In the genomic region with DNA sequence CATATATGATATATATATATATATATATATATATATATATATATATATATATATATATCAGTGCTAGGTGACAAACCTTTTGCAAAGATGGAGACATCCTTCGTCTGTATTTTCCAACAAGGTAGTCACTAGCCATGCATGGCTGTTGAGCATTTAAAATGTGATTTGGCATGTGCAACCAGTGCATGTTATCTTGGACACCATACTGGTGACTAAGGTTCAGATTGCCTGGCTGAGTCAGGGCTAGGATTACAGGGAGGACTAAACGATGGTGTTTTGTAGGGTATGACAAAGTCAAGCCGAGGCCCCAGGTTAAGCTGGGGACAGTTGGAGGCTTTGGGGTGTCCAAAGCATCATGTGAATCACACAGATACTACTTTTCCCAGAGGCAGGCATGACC, we compare ENCODE assay signal across 28 mouse cellular contexts. TPM values are rescaled to one million over a fixed set of nuclear protein-coding genes. Genes with fewer than 3 reads are reported as not detected.
DNase-seq lines count a peak whose midpoint lies in the region; ATAC-seq and TF ChIP-seq lines count a peak whose summit lies in the region.
"Had no signal": no experiment of that assay in that cellular context is flagged by ENCODE, and none has a peak within 500 bp of the region (broad histone marks: within the 10 kb centered on the region; RNA-seq: fewer than 3 reads in every experiment).

No protein-coding gene starts in this region.

- intact Hi-C loops in heart, postnatal 25 days (cut with DNase I), result no loop called here

- no peak for DNase-seq in hindbrain, embryonic 11.5 days (ENCODE audit: low spot score)
- DNase-seq in hindbrain, postnatal 0 days (ENCODE audit: low spot score), result no peak
- no peak for DNase-seq in midbrain, embryonic 14.5 days
- DNase-seq in layer of hippocampus, adult 2 months (ENCODE audit: low spot score in 2 of 2), result no peak
- no peak for DNase-seq in heart, postnatal 25 days (ENCODE audit: low spot score)
- DNase-seq in adrenal gland, postnatal 36 days, result no peak
- DNase-seq: adrenal gland, postnatal 10 days; B cell, adult 2 months; cerebellum, adult 11-12 months; cerebellum, postnatal 14 days; embryo, embryonic 11 days; gastrocnemius, postnatal 10 days; heart, adult 11 months; heart, postnatal 4 days; kidney, adult 9 months; right cerebral cortex, postnatal 25 days; thymus, adult 18-20 months; thymus, postnatal 4 days had no signal

- H3K36me3 ChIP-seq in hindbrain, embryonic 11.5 days (ENCODE audit: control insufficient read depth, insufficient read depth, low read length), result peaks cover under 1% of the 10 kb centered on the region; the same call in 1 of the 2 replicates
- H3K36me3 ChIP-seq in hindbrain, postnatal 0 days (ENCODE audit: insufficient read depth, low read length), result no peaks in the 10 kb centered on the region
- no peaks in the 10 kb centered on the region for H3K36me3 ChIP-seq in hindbrain, embryonic 13.5 days
- H3K36me3 ChIP-seq in midbrain, embryonic 14.5 days (ENCODE audit: control insufficient read depth, insufficient read depth, low read length), result no peaks in the 10 kb centered on the region
- H3K36me3 ChIP-seq: embryonic facial prominence, embryonic 15.5 days; heart, embryonic 13.5 days; intestine, embryonic 15.5 days; limb, embryonic 13.5 days; lung, embryonic 15.5 days; stomach, embryonic 15.5 days had no signal

- no peak overlapping the region for H3K9ac ChIP-seq in hindbrain, embryonic 11.5 days (ENCODE audit: low read depth, low read length)
- H3K9ac ChIP-seq in hindbrain, postnatal 0 days (replicated peaks; ENCODE audit: low read length), result no peak overlapping the region
- 0 out of 2 replicates have a peak overlapping the region, but pooled peaks have one; percentile 6 for H3K9ac ChIP-seq in hindbrain, embryonic 13.5 days
- no peak overlapping the region; the same call in 1 of the 2 replicates for H3K9ac ChIP-seq in midbrain, embryonic 14.5 days (replicated peaks; ENCODE audit: low read length)
- H3K9ac ChIP-seq: embryonic facial prominence, embryonic 15.5 days; heart, embryonic 13.5 days; intestine, embryonic 15.5 days; limb, embryonic 13.5 days; liver, embryonic 14.5 days; lung, embryonic 15.5 days; stomach, embryonic 15.5 days had no signal

- peaks cover 21% of the 10 kb centered on the region for H3K27me3 ChIP-seq in hindbrain, embryonic 11.5 days (ENCODE audit: control insufficient read depth, insufficient read depth, low read length)
- peaks cover 4% of the 10 kb centered on the region; the same call in 1 of the 2 replicates for H3K27me3 ChIP-seq in hindbrain, postnatal 0 days (ENCODE audit: insufficient read depth, low read length)
- H3K27me3 ChIP-seq in hindbrain, embryonic 13.5 days, result peaks cover 55% of the 10 kb centered on the region
- peaks cover 9% of the 10 kb centered on the region for H3K27me3 ChIP-seq in midbrain, embryonic 14.5 days (ENCODE audit: control insufficient read depth, insufficient read depth, low read length)

- no peak for ATAC-seq in hindbrain, embryonic 11.5 days (ENCODE audit: low FRiP score)
- ATAC-seq in hindbrain, postnatal 0 days, result no peak
- no peak for ATAC-seq in hindbrain, embryonic 13.5 days (ENCODE audit: low FRiP score)
- no peak for ATAC-seq in midbrain, embryonic 14.5 days (ENCODE audit: low FRiP score, low TSS enrichment)
- ATAC-seq: intestine, embryonic 15.5 days; Patski had no signal

- peaks cover 15% of the 10 kb centered on the region for H3K4me1 ChIP-seq in hindbrain, embryonic 11.5 days (replicated peaks; ENCODE audit: control insufficient read depth, insufficient read depth, low read length)
- H3K4me1 ChIP-seq in hindbrain, postnatal 0 days (ENCODE audit: insufficient read depth, low read length), result peaks cover 17% of the 10 kb centered on the region
- H3K4me1 ChIP-seq in hindbrain, embryonic 13.5 days (replicated peaks), result peaks cover 89% of the 10 kb centered on the region
- H3K4me1 ChIP-seq in midbrain, embryonic 14.5 days (ENCODE audit: control insufficient read depth, insufficient read depth, low read length), result peaks cover 47% of the 10 kb centered on the region

- peak overlapping the region; percentile 49; the same call in 1 of the 2 replicates for H3K27ac ChIP-seq in hindbrain, embryonic 11.5 days (ENCODE audit: low read depth, low read length)
- H3K27ac ChIP-seq in hindbrain, postnatal 0 days, result no peak overlapping the region
- H3K27ac ChIP-seq in hindbrain, embryonic 13.5 days, result peak overlapping the region; percentile 70
- H3K27ac ChIP-seq in midbrain, embryonic 14.5 days (replicated peaks; ENCODE audit: low read depth, low read length), result peak overlapping the region; percentile 84; the same call in 1 of the 2 replicates
- no peak overlapping the region for H3K27ac ChIP-seq in layer of hippocampus, adult 2 months
- H3K27ac ChIP-seq: embryonic facial prominence, embryonic 15.5 days; heart, embryonic 13.5 days; intestine, embryonic 15.5 days; limb, embryonic 13.5 days; liver, embryonic 14.5 days; lung, embryonic 15.5 days; macrophage; stomach, embryonic 15.5 days had no signal

- TF ChIP-seq CTCF in hindbrain, postnatal 0 days (IDR thresholded peaks at IDR 0.05; ENCODE audit: low read depth), result no peak
- no peak for TF ChIP-seq CTCF in layer of hippocampus, adult 2 months (conservative IDR thresholded peaks at IDR 0.05)

- H3K4me3 ChIP-seq in hindbrain, embryonic 11.5 days (ENCODE audit: low read depth, low read length), result no peak overlapping the region
- H3K4me3 ChIP-seq in hindbrain, postnatal 0 days (ENCODE audit: low read length), result no peak overlapping the region
- no peak overlapping the region for H3K4me3 ChIP-seq in hindbrain, embryonic 13.5 days
- H3K4me3 ChIP-seq in midbrain, embryonic 14.5 days (replicated peaks; ENCODE audit: low read depth, low read length), result no peak overlapping the region
- H3K4me3 ChIP-seq in layer of hippocampus, adult 2 months, result no peak overlapping the region
- H3K4me3 ChIP-seq: embryonic facial prominence, embryonic 15.5 days; heart, embryonic 13.5 days; intestine, embryonic 15.5 days; limb, embryonic 13.5 days; lung, embryonic 15.5 days; stomach, embryonic 15.5 days had no signal

- 77% methylated on average over 3 of the region's 3 CpGs for WGBS in hindbrain, embryonic 11.5 days
- WGBS in hindbrain, postnatal 0 days, result 84% methylated on average over 3 of the region's 3 CpGs
- WGBS in hindbrain, embryonic 13.5 days, result 77% methylated on average over 3 of the region's 3 CpGs
- 72% methylated on average over 3 of the region's 3 CpGs for WGBS in midbrain, embryonic 14.5 days

- no peak overlapping the region for H3K4me2 ChIP-seq in hindbrain, embryonic 11.5 days (replicated peaks; ENCODE audit: low read depth, low read length)
- H3K4me2 ChIP-seq in hindbrain, postnatal 0 days (ENCODE audit: low read depth, low read length), result no peak overlapping the region
- H3K4me2 ChIP-seq in hindbrain, embryonic 13.5 days, result peak overlapping the region; percentile 23; the same call in 1 of the 2 replicates
- peak overlapping the region; percentile 70 for H3K4me2 ChIP-seq in midbrain, embryonic 14.5 days (ENCODE audit: low read length)
- H3K4me2 ChIP-seq: embryonic facial prominence, embryonic 15.5 days; heart, embryonic 13.5 days; intestine, embryonic 15.5 days; limb, embryonic 13.5 days; lung, embryonic 15.5 days; stomach, embryonic 15.5 days had no signal

- no peaks in the 10 kb centered on the region for H3K9me3 ChIP-seq in hindbrain, embryonic 11.5 days (ENCODE audit: control insufficient read depth, low read length)
- no peaks in the 10 kb centered on the region for H3K9me3 ChIP-seq in hindbrain, postnatal 0 days (ENCODE audit: low read length)
- no peaks in the 10 kb centered on the region for H3K9me3 ChIP-seq in hindbrain, embryonic 13.5 days
- no peaks in the 10 kb centered on the region for H3K9me3 ChIP-seq in midbrain, embryonic 14.5 days (ENCODE audit: control insufficient read depth, low read length)
- H3K9me3 ChIP-seq: embryonic facial prominence, embryonic 15.5 days; heart, embryonic 13.5 days; intestine, embryonic 15.5 days; limb, embryonic 13.5 days; lung, embryonic 15.5 days; stomach, embryonic 15.5 days had no signal

RNA-seq across cellular contexts. Expression of a gene that starts 5.2 kb away (rescaled TPM):
- 1.9 and 4.4 TPM in 2 replicates for polyA plus RNA-seq in hindbrain, embryonic 11.5 days (2014; fragmentation: Nextera tagmentation; extraction: Ambion mirVana)
- 71.4 and 74.1 TPM in 2 replicates for total RNA-seq in hindbrain, postnatal 0 days (2014; rRNA removed)
- polyA plus RNA-seq in hindbrain, postnatal 0 days (2015; fragmentation: Nextera tagmentation; extraction: Ambion mirVana), result 17.0 and 21.0 TPM in 2 replicates
- polyA plus RNA-seq in hindbrain, embryonic 13.5 days (2015; fragmentation: Nextera tagmentation; extraction: Ambion mirVana), result 25.9 and 29.3 TPM in 2 replicates
- polyA plus RNA-seq in midbrain, embryonic 14.5 days (2014; fragmentation: Nextera tagmentation; extraction: Ambion mirVana), result 16.6 and 34.3 TPM in 2 replicates
- 1 to 10 TPM; 5.5 to 7.1 TPM for total RNA-seq in layer of hippocampus, adult 2 months (2021)
- not detected for total RNA-seq in heart, postnatal 25 days (2021)
- total RNA-seq in adrenal gland, postnatal 36 days (2021), result 1 to 10 TPM; 3.1 to 4.8 TPM
- total RNA-seq: gastrocnemius, postnatal 10 days; heart, postnatal 4 days had no signal
- polyA plus RNA-seq: macrophage had no signal

RNA-seq across cellular contexts. Expression of a gene that starts 19.7 kb away (rescaled TPM):
- polyA plus RNA-seq in hindbrain, embryonic 11.5 days (2014; fragmentation: Nextera tagmentation; extraction: Ambion mirVana), result 53.8 and 56.3 TPM in 2 replicates
- total RNA-seq in hindbrain, postnatal 0 days (2014; rRNA removed), result 88.0 and 96.8 TPM in 2 replicates
- 59.9 and 63.1 TPM in 2 replicates for polyA plus RNA-seq in hindbrain, postnatal 0 days (2015; fragmentation: Nextera tagmentation; extraction: Ambion mirVana)
- 84.0 and 84.4 TPM in 2 replicates for polyA plus RNA-seq in hindbrain, embryonic 13.5 days (2015; fragmentation: Nextera tagmentation; extraction: Ambion mirVana)
- 75.7 and 75.9 TPM in 2 replicates for polyA plus RNA-seq in midbrain, embryonic 14.5 days (2014; fragmentation: Nextera tagmentation; extraction: Ambion mirVana)
- total RNA-seq in layer of hippocampus, adult 2 months (2021), result 10 to 100 TPM; 72.9 to 76.0 TPM
- total RNA-seq in heart, postnatal 25 days (2021), result 10 to 100 TPM; 36.6 to 37.3 TPM
- 10 to 100 TPM; 58.7 to 72.1 TPM for total RNA-seq in adrenal gland, postnatal 36 days (2021)

RNA-seq across cellular contexts. Expression of a gene that starts 23.7 kb away (rescaled TPM):
- 17.8 and 20.2 TPM in 2 replicates for polyA plus RNA-seq in hindbrain, embryonic 11.5 days (2014; fragmentation: Nextera tagmentation; extraction: Ambion mirVana)
- total RNA-seq in hindbrain, postnatal 0 days (2014; rRNA removed), result 155 and 173 TPM in 2 replicates
- polyA plus RNA-seq in hindbrain, postnatal 0 days (2015; fragmentation: Nextera tagmentation; extraction: Ambion mirVana), result 55.3 and 55.8 TPM in 2 replicates
- polyA plus RNA-seq in hindbrain, embryonic 13.5 days (2015; fragmentation: Nextera tagmentation; extraction: Ambion mirVana), result 32.4 and 33.8 TPM in 2 replicates
- polyA plus RNA-seq in midbrain, embryonic 14.5 days (2014; fragmentation: Nextera tagmentation; extraction: Ambion mirVana), result 39.7 and 44.2 TPM in 2 replicates
- 10 to 100 TPM; 80.5 to 86.6 TPM for total RNA-seq in layer of hippocampus, adult 2 months (2021)
- total RNA-seq in heart, postnatal 25 days (2021), result 10 to 100 TPM; 26.4 to 28.2 TPM
- 10 to 100 TPM; 55.3 to 63.1 TPM for total RNA-seq in adrenal gland, postnatal 36 days (2021)

RNA-seq across cellular contexts. Expression of a gene that starts 23.9 kb away (rescaled TPM):
- 11.1 and 11.6 TPM in 2 replicates for polyA plus RNA-seq in hindbrain, embryonic 11.5 days (2014; fragmentation: Nextera tagmentation; extraction: Ambion mirVana)
- 52.7 and 69.3 TPM in 2 replicates for total RNA-seq in hindbrain, postnatal 0 days (2014; rRNA removed)
- polyA plus RNA-seq in hindbrain, postnatal 0 days (2015; fragmentation: Nextera tagmentation; extraction: Ambion mirVana), result 33.9 and 36.4 TPM in 2 replicates
- polyA plus RNA-seq in hindbrain, embryonic 13.5 days (2015; fragmentation: Nextera tagmentation; extraction: Ambion mirVana), result 43.7 and 45.0 TPM in 2 replicates
- polyA plus RNA-seq in midbrain, embryonic 14.5 days (2014; fragmentation: Nextera tagmentation; extraction: Ambion mirVana), result 42.9 and 55.9 TPM in 2 replicates
- 10 to 100 TPM; 64.0 to 65.4 TPM for total RNA-seq in layer of hippocampus, adult 2 months (2021)
- total RNA-seq in heart, postnatal 25 days (2021), result under 1 TPM; 0.42 to 0.61 TPM
- 1 to 10 TPM; 2.6 to 4.1 TPM for total RNA-seq in adrenal gland, postnatal 36 days (2021)
- polyA plus RNA-seq: macrophage had no signal

RNA-seq across cellular contexts. Expression of a gene that starts 50.8 kb away (rescaled TPM):
- 34.0 and 34.4 TPM in 2 replicates for polyA plus RNA-seq in hindbrain, embryonic 11.5 days (2014; fragmentation: Nextera tagmentation; extraction: Ambion mirVana)
- 52.4 and 62.4 TPM in 2 replicates for total RNA-seq in hindbrain, postnatal 0 days (2014; rRNA removed)
- polyA plus RNA-seq in hindbrain, postnatal 0 days (2015; fragmentation: Nextera tagmentation; extraction: Ambion mirVana), result 22.7 and 23.9 TPM in 2 replicates
- polyA plus RNA-seq in hindbrain, embryonic 13.5 days (2015; fragmentation: Nextera tagmentation; extraction: Ambion mirVana), result 21.0 and 22.8 TPM in 2 replicates
- polyA plus RNA-seq in midbrain, embryonic 14.5 days (2014; fragmentation: Nextera tagmentation; extraction: Ambion mirVana), result 22.0 and 24.1 TPM in 2 replicates
- total RNA-seq in layer of hippocampus, adult 2 months (2021), result 10 to 100 TPM; 20.6 to 25.9 TPM
- total RNA-seq in heart, postnatal 25 days (2021), result 100 to 1,000 TPM; 147 to 150 TPM
- 10 to 100 TPM; 59.8 to 67.4 TPM for total RNA-seq in adrenal gland, postnatal 36 days (2021)
- polyA plus RNA-seq: macrophage had no signal

Comparison
In these comparisons a context has a peak if more than half of its experiments do, and no peak if none do; other contexts are left out.
1. H3K27ac ChIP-seq: peak in hindbrain, embryonic 11.5 days (single experiment), hindbrain, embryonic 13.5 days (single experiment) and midbrain, embryonic 14.5 days (single experiment); none in hindbrain, postnatal 0 days (single experiment) and layer of hippocampus, adult 2 months (single experiment).
2. H3K4me2 ChIP-seq: peak in hindbrain, embryonic 13.5 days (single experiment) and midbrain, embryonic 14.5 days (single experiment); none in hindbrain, embryonic 11.5 days (single experiment) and hindbrain, postnatal 0 days (single experiment).